Mouse (Mus musculus) gonadal fat pad, adult 2 months (tissue): ENCODE measurements at regions not wholly inside any gene's neighbourhood (a gene's known extent, or its start where the extent isn't known, plus 50 kb on each side); places are given as distances from the start of the nearest gene placed in this dataset.

ENCODE experiments used
- DNase-seq: peaks from one replicate; pipeline ENCODE4 v3.0.0-alpha.2; 2012; ENCODE audit warnings: low read depth

GRCm38 (mm10) chr12:25265560-25266525 is 168.9 kb upstream of the Id2 start:
- no peak for DNase-seq

- no peak for DNase-seq
Observed at GRCm38 (mm10) chr12:25265066-25265465, 168.1 kb upstream of the Id2 start.

- DNase-seq, result no peak
Observed at GRCm38 (mm10) chr12:25264408-25264807, 167.5 kb upstream of the Id2 start.

- DNase-seq, result no peak
Observed at GRCm38 (mm10) chr12:25262461-25262860, 165.5 kb upstream of the Id2 start.

GRCm38 (mm10) chr12:25259123-25259522 is 162.2 kb upstream of the Id2 start:
- no peak for DNase-seq

GRCm38 (mm10) chr12:25256268-25256667 is 159.3 kb upstream of the Id2 start:
- DNase-seq, result no peak

- no peak for DNase-seq
Observed at GRCm38 (mm10) chr12:25254716-25255115, 157.8 kb upstream of the Id2 start.

- DNase-seq, result no peak
Observed at GRCm38 (mm10) chr12:25252776-25253510, 156.0 kb upstream of the Id2 start.

- no peak for DNase-seq
Observed at GRCm38 (mm10) chr12:25251411-25252171, 154.7 kb upstream of the Id2 start.

GRCm38 (mm10) chr12:25250881-25251280 is 153.9 kb upstream of the Id2 start:
- no peak for DNase-seq

- DNase-seq, result no peak
Observed at GRCm38 (mm10) chr12:25248681-25249366, 151.9 kb upstream of the Id2 start.

GRCm38 (mm10) chr12:25246566-25246965 is 149.6 kb upstream of the Id2 start:
- DNase-seq, result no peak

GRCm38 (mm10) chr12:25245661-25246060 is 148.7 kb upstream of the Id2 start:
- DNase-seq, result no peak

- DNase-seq, result no peak
Observed at GRCm38 (mm10) chr12:25245251-25245650, 148.3 kb upstream of the Id2 start.

GRCm38 (mm10) chr12:25244666-25245065 is 147.7 kb upstream of the Id2 start:
- DNase-seq, result no peak

GRCm38 (mm10) chr12:25243901-25244300 is 147.0 kb upstream of the Id2 start:
- DNase-seq, result no peak

GRCm38 (mm10) chr12:25242369-25242768 is 145.4 kb upstream of the Id2 start:
- no peak for DNase-seq

- no peak for DNase-seq
Observed at GRCm38 (mm10) chr12:25241675-25242074, 144.7 kb upstream of the Id2 start.

- no peak for DNase-seq
Observed at GRCm38 (mm10) chr12:25240796-25241195, 143.9 kb upstream of the Id2 start.

GRCm38 (mm10) chr12:25240142-25240541 is 143.2 kb upstream of the Id2 start:
- no peak for DNase-seq

- DNase-seq, result no peak
Observed at GRCm38 (mm10) chr12:25235071-25235470, 138.1 kb upstream of the Id2 start.
